Mouse (Mus musculus): ENCODE data around the gene Nsun2.

- TF ChIP-seq POLR2A (IDR thresholded peaks at IDR 0.05; ENCODE audit: borderline replicate concordance, control insufficient read depth, low read depth, low read length) (no peak), CTCF (IDR thresholded peaks at IDR 0.05; ENCODE audit: control insufficient read depth, insufficient read depth, low read length) (no peak)
Observed at GRCm38 (mm10) chr13:69640126-69640525, 106.6 kb downstream of the Nsun2 start.

Data from bone marrow, adult 2 months (tissue).